Mouse (Mus musculus) lung, embryonic 14.5 days (tissue): ENCODE results near the gene 4930595D18Rik. TPM values are rescaled to one million over a fixed set of nuclear protein-coding genes. Genes with fewer than 3 reads are reported as not detected.

ENCODE experiments used
- ATAC-seq: fragments of 200-750 bp; cut with Nextera tagmentation; 2 replicates; pipeline ENCODE4 v1.8.0; 2017; ENCODE audit warnings: mild to moderate bottlenecking, moderate TSS enrichment, moderate library complexity; ENCODE audit not compliant: insufficient read depth
- DNase-seq: peaks from one replicate; pipeline ENCODE4 v3.0.0-alpha.2; 2015
- H3K27ac ChIP-seq: fragments of 300-500 bp; sonication (generic); 2 replicates; pipeline ENCODE4 v1.5.1; 2014; ENCODE audit warnings: low read depth, mild to moderate bottlenecking, moderate library complexity
- H3K27me3 ChIP-seq: fragments of 300-500 bp; sonication (generic); 2 replicates; pipeline ENCODE4 v1.6.1; 2014; ENCODE audit warnings: low read length, control low read depth; ENCODE audit not compliant: insufficient read depth
- H3K36me3 ChIP-seq: fragments of 300-500 bp; sonication (generic); 2 replicates; pipeline ENCODE4 v1.6.1; 2014; ENCODE audit warnings: control low read depth; ENCODE audit not compliant: insufficient read depth
- H3K4me1 ChIP-seq: fragments of 300-500 bp; sonication (generic); 2 replicates; pipeline ENCODE4 v1.6.1; 2014; ENCODE audit warnings: antibody characterized with exemption, control low read depth; ENCODE audit not compliant: insufficient read depth
- H3K4me2 ChIP-seq: fragments of 300-500 bp; sonication (generic); 2 replicates; pipeline ENCODE4 v1.6.1; 2014; ENCODE audit warnings: mild to moderate bottlenecking
- H3K4me3 ChIP-seq: fragments of 300-500 bp; sonication (generic); 2 replicates; pipeline ENCODE4 v1.5.1; 2014; ENCODE audit warnings: low read depth, low read length
- H3K9ac ChIP-seq: fragments of 300-500 bp; sonication (generic); 2 replicates; pipeline ENCODE4 v1.6.1; 2014
- H3K9me3 ChIP-seq: fragments of 300-500 bp; sonication (generic); 2 replicates; pipeline ENCODE4 v1.6.1; 2016; ENCODE audit warnings: low read depth, low read length, control low read depth
- CTCF ChIP-seq: IDR thresholded peaks from 2 replicates; pipeline ENCODE4 v1.5.1; 2016; ENCODE audit warnings: antibody characterized with exemption, low read depth
- WGBS: fragments of 180-500 bp; shearing (Covaris S2); extraction: QIAGEN DNeasy Blood & Tissue Kit; methylation state at CpG from one replicate; pipeline ENCODE4 v1.1.7; 2014; 5-methylcytosine and 5-hydroxymethylcytosine counted together
- polyA plus RNA-seq: library from polyadenylated mRNA; unstranded; fragments of >200 nt; fragmentation: Nextera tagmentation; extraction: Ambion mirVana; gene quantifications from 2 replicates; pipeline ENCODE4 v1.2.1, GENCODE M21; 2014

The 4930595D18Rik gene
- polyA plus RNA-seq, 1 experiment from 2014 or later = not detected

DNA sequence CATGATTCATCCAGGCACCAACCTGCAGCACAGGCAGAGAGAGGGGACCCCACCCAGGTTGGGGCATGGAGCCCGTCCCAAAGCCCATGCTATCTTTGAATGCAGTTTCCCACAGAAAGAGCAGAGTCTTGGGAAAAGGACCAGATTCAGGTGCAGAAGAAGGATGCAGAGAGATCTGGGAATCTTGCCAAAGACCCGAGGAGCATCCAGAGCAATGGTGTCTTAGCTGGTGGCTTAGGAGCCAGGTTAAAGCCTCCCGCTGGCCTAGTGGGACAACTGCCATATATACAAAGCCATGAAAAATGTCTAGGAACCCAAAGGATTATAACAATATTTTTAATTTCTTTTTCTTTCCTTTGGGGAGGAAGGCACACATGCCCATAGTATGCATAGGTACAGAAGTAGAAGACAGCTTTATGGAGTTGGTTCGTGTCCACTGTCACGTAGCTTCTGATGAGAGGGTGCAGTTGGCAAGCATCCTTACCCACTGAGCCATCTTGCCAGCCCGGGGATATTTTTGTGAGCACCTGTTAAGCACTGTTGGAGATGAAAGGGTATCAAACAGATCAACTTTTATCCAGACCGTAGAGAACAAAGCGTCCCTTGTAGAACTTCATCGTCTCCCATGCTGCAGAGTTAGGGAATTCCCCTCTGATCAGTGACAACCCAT is 63.2 kb downstream of the 4930595D18Rik start:
- TF ChIP-seq CTCF = no peak
- H3K27me3 ChIP-seq = no peaks in the 10 kb centered on the region
- H3K9ac ChIP-seq = no peak overlapping the region
- H3K4me3 ChIP-seq = no peak overlapping the region
- WGBS = 87% methylated on average over 9 of the region's 9 CpGs
- H3K36me3 ChIP-seq = peaks cover 31% of the 10 kb centered on the region
- H3K27ac ChIP-seq = no peak overlapping the region
- H3K4me2 ChIP-seq = no peak overlapping the region
- no peaks in the 10 kb centered on the region for H3K4me1 ChIP-seq
- no peak for ATAC-seq
- H3K9me3 ChIP-seq = no peaks in the 10 kb centered on the region
- no peak for DNase-seq

DNA sequence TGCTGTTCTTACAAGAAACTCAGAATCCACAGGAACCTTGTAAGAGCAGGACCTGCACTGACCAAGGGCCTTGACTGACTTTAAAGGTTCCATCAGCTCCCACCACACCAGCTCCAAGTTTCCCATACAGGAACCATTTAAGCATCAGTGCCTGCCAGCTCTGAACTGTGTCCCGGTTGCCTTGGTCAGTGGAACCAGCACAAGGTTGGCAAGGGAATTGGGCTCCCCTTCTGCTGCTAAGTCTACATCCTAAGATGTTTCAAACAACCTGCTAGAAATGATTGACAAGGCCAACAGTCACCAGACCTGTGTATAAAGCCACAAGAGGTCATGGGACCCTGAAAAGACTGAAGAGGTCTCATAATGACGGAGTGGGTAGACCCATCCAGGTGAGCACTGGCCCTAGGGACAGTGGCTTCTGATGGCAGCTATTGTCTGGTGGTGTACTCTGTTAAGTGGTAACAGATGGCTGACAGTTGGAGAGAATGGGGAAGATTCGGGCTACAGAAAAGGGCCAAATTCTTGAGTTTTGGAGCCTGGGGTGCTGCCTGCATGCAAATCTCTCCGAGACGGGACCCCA is 64.7 kb downstream of the 4930595D18Rik start:
- no peak overlapping the region for H3K4me3 ChIP-seq
- no peak for TF ChIP-seq CTCF
- no peaks in the 10 kb centered on the region for H3K4me1 ChIP-seq
- H3K36me3 ChIP-seq = peaks cover 42% of the 10 kb centered on the region
- H3K27me3 ChIP-seq = no peaks in the 10 kb centered on the region
- H3K9me3 ChIP-seq = no peaks in the 10 kb centered on the region
- no peak overlapping the region for H3K4me2 ChIP-seq
- ATAC-seq = no peak
- no peak overlapping the region for H3K27ac ChIP-seq
- H3K9ac ChIP-seq = no peak overlapping the region
- no peak for DNase-seq
- WGBS = 88% methylated on average over 5 of the region's 5 CpGs

DNA sequence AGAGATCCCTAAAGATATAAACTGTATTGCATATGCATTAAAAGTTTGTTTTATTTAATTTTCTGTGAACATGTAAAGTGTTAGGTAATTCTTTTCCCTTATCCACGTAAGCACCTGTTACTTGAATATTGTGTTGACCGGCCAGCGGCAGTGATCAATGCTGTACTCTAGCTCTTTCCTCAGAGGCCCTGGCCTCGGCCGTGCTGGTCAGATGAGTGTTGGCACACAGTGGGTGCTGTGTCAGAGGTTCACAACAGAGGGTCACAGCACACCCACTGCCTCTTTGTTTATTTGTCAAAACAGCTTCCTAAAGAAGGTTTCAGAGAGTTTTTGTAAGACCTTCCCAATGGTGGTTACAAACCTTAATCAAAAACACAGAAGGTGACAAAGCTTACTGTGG is 69.7 kb downstream of the 4930595D18Rik start:
- no peaks in the 10 kb centered on the region for H3K4me1 ChIP-seq
- H3K36me3 ChIP-seq = peaks cover 81% of the 10 kb centered on the region
- no peaks in the 10 kb centered on the region for H3K9me3 ChIP-seq
- no peak overlapping the region for H3K27ac ChIP-seq
- no peak for TF ChIP-seq CTCF
- H3K9ac ChIP-seq = no peak overlapping the region
- H3K4me2 ChIP-seq = no peak overlapping the region
- no peak for DNase-seq
- WGBS = 83% methylated on average over 5 of the region's 5 CpGs
- ATAC-seq = no peak
- no peaks in the 10 kb centered on the region for H3K27me3 ChIP-seq
- no peak overlapping the region for H3K4me3 ChIP-seq

DNA sequence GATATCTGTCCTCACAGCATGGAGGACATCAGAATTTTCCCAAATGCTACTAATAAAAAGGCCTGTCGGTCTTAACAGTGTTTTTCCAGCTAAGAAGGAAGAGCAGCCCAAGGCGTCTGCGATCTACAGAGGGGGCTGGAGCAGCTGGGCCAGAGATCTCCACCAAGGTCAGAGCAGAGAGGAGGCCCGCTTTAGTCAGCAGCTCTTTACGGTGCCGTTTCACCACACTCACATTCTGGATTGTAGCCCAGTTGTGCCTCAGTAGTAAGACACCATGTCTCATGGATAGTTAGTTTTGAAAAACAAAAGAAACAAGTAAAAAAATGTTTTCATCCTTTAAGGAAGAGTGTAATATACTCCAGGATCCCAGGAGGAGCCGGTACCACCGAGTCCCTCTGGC is 73.1 kb downstream of the 4930595D18Rik start:
- DNase-seq (no peak), ATAC-seq (no peak)
- 89% methylated on average over 8 of the region's 8 CpGs for WGBS
- H3K4me2 ChIP-seq = no peak overlapping the region
- TF ChIP-seq CTCF = no peak
- peaks cover 85% of the 10 kb centered on the region for H3K36me3 ChIP-seq
- no peaks in the 10 kb centered on the region for H3K4me1 ChIP-seq
- H3K9ac ChIP-seq = no peak overlapping the region
- H3K27ac ChIP-seq = no peak overlapping the region
- H3K27me3 ChIP-seq = no peaks in the 10 kb centered on the region
- H3K9me3 ChIP-seq = no peaks in the 10 kb centered on the region
- H3K4me3 ChIP-seq = no peak overlapping the region

Other genes starting within 250 kb of the 4930595D18Rik start
- 11.2 and 14.2 TPM in 2 replicates for gene Ankrd9, start 205.5 kb downstream of the 4930595D18Rik start, polyA plus RNA-seq
- 14.4 and 17.0 TPM in 2 replicates for gene Rcor1, start 145.1 kb downstream of the 4930595D18Rik start, polyA plus RNA-seq
- gene Traf3, start 18.1 kb downstream of the 4930595D18Rik start, polyA plus RNA-seq = 10.7 and 11.7 TPM in 2 replicates
- gene Amn, start 86.6 kb upstream of the 4930595D18Rik start, polyA plus RNA-seq = 0.19 and 0.36 TPM in 2 replicates
- gene Cdc42bpb, start 193.2 kb upstream of the 4930595D18Rik start, polyA plus RNA-seq = 45.1 and 47.5 TPM in 2 replicates
- 0.50 and 0.68 TPM in 2 replicates for gene Lbhd2, start 222.3 kb upstream of the 4930595D18Rik start, polyA plus RNA-seq
- gene Exoc3l4, start 232.5 kb upstream of the 4930595D18Rik start, polyA plus RNA-seq = 10.3 and 10.7 TPM in 2 replicates